ENCODE assay signal across 28 mouse cellular contexts in genomic region chr2:78730161-78730560, GRCm38 (mm10).
"Had no signal": no experiment of that assay in that cellular context is flagged by ENCODE, and none has a peak within 500 bp of the region (broad histone marks: within the 10 kb centered on the region; RNA-seq: fewer than 3 reads in every experiment).

No protein-coding gene starts in this region.

- H3K27me3 ChIP-seq: heart, embryonic 12.5 days; hindbrain, embryonic 12.5 days; intestine, embryonic 15.5 days; limb, embryonic 12.5 days had no signal

- H3K4me2 ChIP-seq: heart, embryonic 12.5 days; hindbrain, embryonic 12.5 days; hindbrain, embryonic 14.5 days; intestine, embryonic 15.5 days; limb, embryonic 12.5 days; liver, embryonic 11.5 days; liver, embryonic 13.5 days; liver, embryonic 15.5 days had no signal

- H3K27ac ChIP-seq: gastrocnemius, adult 2 months; heart, embryonic 10.5 days; hindbrain, embryonic 10.5 days; hindbrain, embryonic 12.5 days; hindbrain, embryonic 14.5 days; intestine, embryonic 15.5 days; left cerebral cortex, adult 2 months; limb, embryonic 10.5 days; limb, embryonic 12.5 days; liver, embryonic 13.5 days; liver, embryonic 15.5 days had no signal

- DNase-seq: gastrocnemius, adult 2 months; gastrocnemius, postnatal 10 days; gastrocnemius, postnatal 25 days; heart, adult 18-20 months; heart, postnatal 10 days; heart, postnatal 4 days; kidney, adult 18-20 months; kidney, adult 8-10 months; kidney, postnatal 10 days; kidney, postnatal 25 days; kidney, postnatal 4 days; liver; liver, embryonic 13.5 days; liver, postnatal 0 days had no signal

- H3K9me3 ChIP-seq: heart, embryonic 10.5 days; heart, embryonic 12.5 days; hindbrain, embryonic 10.5 days; hindbrain, embryonic 12.5 days; intestine, embryonic 15.5 days; limb, embryonic 10.5 days; limb, embryonic 12.5 days; liver, embryonic 13.5 days; liver, embryonic 15.5 days had no signal

- H3K4me3 ChIP-seq: gastrocnemius, adult 2 months; heart, embryonic 10.5 days; heart, embryonic 12.5 days; hindbrain, embryonic 10.5 days; hindbrain, embryonic 12.5 days; intestine, embryonic 15.5 days; left cerebral cortex, adult 2 months; limb, embryonic 10.5 days; limb, embryonic 12.5 days; liver, embryonic 13.5 days; liver, embryonic 15.5 days had no signal

- H3K36me3 ChIP-seq: heart, embryonic 10.5 days; heart, embryonic 12.5 days; hindbrain, embryonic 10.5 days; hindbrain, embryonic 12.5 days; intestine, embryonic 15.5 days; limb, embryonic 10.5 days; limb, embryonic 12.5 days; liver, embryonic 13.5 days; liver, embryonic 15.5 days had no signal

- H3K9ac ChIP-seq: heart, embryonic 12.5 days; hindbrain, embryonic 12.5 days; hindbrain, embryonic 14.5 days; intestine, embryonic 15.5 days; limb, embryonic 12.5 days; liver, embryonic 13.5 days; liver, embryonic 15.5 days; liver, postnatal 0 days had no signal

- H3K4me1 ChIP-seq: heart, embryonic 10.5 days; heart, embryonic 12.5 days; hindbrain, embryonic 10.5 days; hindbrain, embryonic 12.5 days; intestine, embryonic 15.5 days; limb, embryonic 10.5 days; limb, embryonic 12.5 days; liver, embryonic 13.5 days had no signal

- ATAC-seq: hindbrain, embryonic 16.5 days; inflammation-experienced regulatory T-cells, adult 6 months; intestine, embryonic 15.5 days; intestine, postnatal 0 days; liver, postnatal 0 days had no signal
